Mouse (Mus musculus) erythroblast, embryonic 14.5 days (primary cell): ENCODE data around the gene Zfp989. TPM values are rescaled to one million over a fixed set of nuclear protein-coding genes. Genes with fewer than 3 reads are reported as not detected.
"Not testable (repeated sequence)": the region's sequence is repeated elsewhere in the genome, so short reads cannot be mapped to it uniquely, and the experiment has no call there.

Experiments
- H3K27me3 ChIP-seq: 2 replicates; pipeline ENCODE4 v1.6.1; 2012; ENCODE audit warnings: inconsistent platforms; ENCODE audit not compliant: control insufficient read depth
- H3K36me3 ChIP-seq: 2 replicates; pipeline ENCODE4 v1.6.1; 2012; ENCODE audit warnings: mild to moderate bottlenecking, inconsistent platforms; ENCODE audit not compliant: control insufficient read depth
- H3K4me1 ChIP-seq: 2 replicates; pipeline ENCODE4 v1.6.1; 2012; ENCODE audit warnings: inconsistent platforms; ENCODE audit not compliant: control insufficient read depth
- H3K4me3 ChIP-seq: replicated peaks from 2 replicates; pipeline ENCODE3; 2012; ENCODE audit warnings: moderate library complexity, mild to moderate bottlenecking, inconsistent platforms
- H3K9me3 ChIP-seq: 2 replicates; pipeline ENCODE4 v1.6.1; 2012; ENCODE audit warnings: low read length, inconsistent platforms, mixed read lengths; ENCODE audit not compliant: control insufficient read depth
- GATA1 ChIP-seq: IDR thresholded peaks from 2 replicates; pipeline ENCODE4 v1.6.1; 2012; ENCODE audit warnings: low read length, inconsistent platforms, mixed read lengths
- TAL1 ChIP-seq: IDR thresholded peaks from 3 replicates; pipeline ENCODE4 v1.6.1; 2012; ENCODE audit warnings: low read length, inconsistent platforms, mixed read lengths
- polyA plus RNA-seq: library from polyadenylated mRNA; stranded (reverse); fragments of >175 nt; gene quantifications from 2 replicates; pipeline ENCODE4 v1.2.3, GENCODE M21; 2012

Gene Zfp989
- 0.03 TPM in 1 of 2 replicates, not detected in the other for polyA plus RNA-seq

DNA sequence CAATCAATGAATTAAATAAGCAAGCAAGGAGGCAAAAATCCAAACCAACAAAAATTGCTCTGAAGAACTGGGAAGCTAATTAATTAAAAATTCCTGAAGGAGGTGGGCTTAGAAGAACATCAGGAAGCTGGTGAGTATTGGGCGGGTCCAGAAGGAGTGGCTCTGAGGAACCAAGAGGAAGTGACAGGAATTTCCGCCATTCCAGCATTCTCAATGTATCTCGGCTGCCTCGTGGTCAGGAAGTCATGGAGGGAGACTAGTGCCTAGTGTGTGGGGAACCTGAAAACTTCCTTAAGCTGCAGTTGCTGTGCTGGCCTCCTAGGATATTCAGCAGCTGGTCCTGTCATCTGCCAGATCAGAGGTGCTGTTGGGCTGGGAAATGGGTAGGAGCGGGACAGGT lies at the start of gene Zfp989:
Gene Zfp989 (plus strand): TSS at position 220 of the 400 bp plus-strand sequence.
- H3K36me3 ChIP-seq, H3K27me3 ChIP-seq, H3K4me1 ChIP-seq, H3K4me3 ChIP-seq, H3K9me3 ChIP-seq: not testable (repeated sequence)

DNA sequence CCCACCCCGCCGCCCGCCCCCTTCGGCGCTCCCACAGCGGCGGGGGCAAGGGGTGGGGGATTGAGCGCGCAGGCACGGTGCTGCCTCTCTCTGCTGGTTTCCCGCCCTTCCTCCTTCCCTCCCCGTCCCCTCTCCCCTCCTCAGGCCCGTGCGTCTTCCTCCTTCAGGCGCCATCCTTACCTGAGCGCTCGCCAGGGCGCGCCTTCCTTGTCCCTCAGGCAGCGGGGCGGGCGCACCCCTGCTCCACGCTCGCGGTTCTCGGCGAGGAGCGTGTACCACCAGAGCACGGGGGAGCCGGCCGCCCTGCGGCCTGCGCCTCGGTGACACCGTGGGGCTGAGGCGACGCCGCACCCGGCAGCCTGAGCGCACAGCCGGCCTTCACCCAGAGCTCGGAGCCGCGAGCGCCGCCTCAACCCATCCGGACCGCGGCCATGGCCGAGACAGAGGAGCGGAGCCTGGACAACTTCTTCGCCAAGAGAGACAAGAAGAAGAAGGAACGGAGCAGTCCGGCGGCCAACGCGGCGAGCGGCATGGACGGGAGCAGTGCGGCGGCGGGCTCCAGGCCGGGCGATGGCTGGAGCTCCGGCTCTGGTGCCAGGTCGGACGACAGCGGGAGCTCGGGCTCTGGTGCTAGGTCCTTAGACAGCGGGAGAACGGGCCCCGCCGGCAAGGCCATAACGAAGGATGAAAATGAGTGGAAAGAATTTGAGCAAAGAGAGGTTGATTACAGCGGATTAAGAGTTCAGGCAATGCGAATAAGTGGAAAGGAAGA lies 39.3 kb upstream of the Zfp989 start:
- peaks cover 3% of the 10 kb centered on the region for H3K9me3 ChIP-seq
- peak overlapping the region; percentile 40 for H3K4me3 ChIP-seq
- no peaks in the 10 kb centered on the region for H3K36me3 ChIP-seq
- H3K27me3 ChIP-seq, result no peaks in the 10 kb centered on the region
- no peaks in the 10 kb centered on the region for H3K4me1 ChIP-seq
- TF ChIP-seq TAL1 (no peak), GATA1 (no peak)

DNA sequence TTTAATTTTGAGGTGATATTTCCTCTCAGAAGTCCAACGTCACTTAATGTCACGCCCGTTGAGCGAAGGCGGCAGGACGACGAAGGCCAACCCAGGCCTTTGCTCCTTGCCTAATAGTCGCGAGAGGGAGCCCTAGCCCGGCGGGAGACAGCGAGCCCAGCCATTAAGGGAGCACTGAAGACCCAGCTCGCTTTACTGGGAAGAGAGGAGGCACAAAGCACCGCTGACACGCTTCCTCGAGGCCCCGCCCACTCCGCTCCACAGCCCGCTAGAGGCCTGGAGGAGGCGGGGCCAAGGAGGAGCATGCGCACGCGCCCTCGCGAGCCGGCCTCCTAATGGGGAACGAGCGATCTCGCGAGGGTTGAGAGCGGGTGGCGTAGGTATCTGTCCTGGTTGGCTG lies 30.1 kb upstream of the Zfp989 start:
- H3K36me3 ChIP-seq, H3K27me3 ChIP-seq, H3K9me3 ChIP-seq, H3K4me1 ChIP-seq, H3K4me3 ChIP-seq: not testable (repeated sequence)

DNA sequence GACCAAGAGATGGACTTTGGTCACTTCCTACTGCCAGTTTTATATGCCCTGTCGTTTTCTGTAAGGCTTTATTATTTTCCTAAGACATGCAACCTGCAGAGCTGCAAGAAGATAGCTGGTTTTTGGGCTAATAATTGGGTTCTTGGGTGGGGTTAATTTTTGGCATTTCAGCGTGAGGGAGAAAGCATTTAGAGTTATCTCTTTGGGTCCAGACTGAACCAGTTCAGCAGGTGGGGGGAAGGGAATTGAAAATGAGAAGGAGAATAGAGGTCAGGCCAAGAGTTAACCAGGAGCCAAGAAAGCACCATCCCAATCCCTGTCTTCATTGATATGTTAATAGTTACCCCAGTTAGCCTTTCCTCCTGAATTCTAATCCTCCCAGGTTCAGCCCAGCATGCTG lies 4.8 kb downstream of the Zfp989 start:
- H3K36me3 ChIP-seq, H3K9me3 ChIP-seq, H3K4me1 ChIP-seq, H3K27me3 ChIP-seq, H3K4me3 ChIP-seq: not testable (repeated sequence)

DNA sequence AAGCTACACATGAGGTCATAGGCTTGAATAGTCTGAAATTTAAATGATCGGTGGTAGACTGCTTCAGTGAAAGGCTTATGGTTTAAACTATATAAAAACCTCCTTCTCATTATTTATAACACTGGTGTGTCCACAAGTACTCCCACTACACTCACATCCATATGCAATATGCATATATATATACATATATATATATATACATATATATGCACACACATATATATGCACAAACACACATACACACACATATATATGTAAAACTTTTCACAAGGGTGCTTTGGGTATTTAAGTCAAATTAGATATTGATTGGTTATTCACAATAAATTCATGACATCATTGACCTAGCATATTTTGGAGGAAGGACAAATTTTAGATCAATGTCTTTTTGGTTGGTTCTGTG lies 46.6 kb downstream of the Zfp989 start:
- not testable (repeated sequence) for H3K9me3 ChIP-seq, H3K4me1 ChIP-seq, H3K36me3 ChIP-seq, H3K4me3 ChIP-seq, H3K27me3 ChIP-seq

DNA sequence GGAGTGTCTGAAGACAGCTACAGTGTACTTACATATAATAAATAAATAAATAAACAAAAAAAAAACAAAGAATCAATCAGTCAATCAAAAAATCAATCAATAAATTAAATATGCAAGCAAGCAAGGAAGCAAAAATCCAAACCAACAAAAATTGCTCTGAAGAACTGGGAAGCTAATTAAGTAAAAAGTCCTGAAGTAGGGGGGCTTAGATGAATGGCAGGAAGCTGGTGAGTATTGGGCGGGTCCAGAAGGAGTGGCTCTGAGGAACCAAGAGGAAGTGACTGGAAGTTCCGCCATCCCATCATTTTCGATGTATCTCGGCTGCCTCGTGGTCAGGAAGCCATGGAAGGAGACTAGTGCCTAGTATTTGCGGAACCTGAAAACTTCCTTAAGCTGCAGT lies 49.8 kb downstream of the Zfp989 start, which contains the start of gene Rex2:
Gene Rex2 (plus strand): TSS at position 301 of the 400 bp plus-strand sequence.
- not testable (repeated sequence) for H3K27me3 ChIP-seq, H3K4me1 ChIP-seq, H3K36me3 ChIP-seq, H3K4me3 ChIP-seq, H3K9me3 ChIP-seq

DNA sequence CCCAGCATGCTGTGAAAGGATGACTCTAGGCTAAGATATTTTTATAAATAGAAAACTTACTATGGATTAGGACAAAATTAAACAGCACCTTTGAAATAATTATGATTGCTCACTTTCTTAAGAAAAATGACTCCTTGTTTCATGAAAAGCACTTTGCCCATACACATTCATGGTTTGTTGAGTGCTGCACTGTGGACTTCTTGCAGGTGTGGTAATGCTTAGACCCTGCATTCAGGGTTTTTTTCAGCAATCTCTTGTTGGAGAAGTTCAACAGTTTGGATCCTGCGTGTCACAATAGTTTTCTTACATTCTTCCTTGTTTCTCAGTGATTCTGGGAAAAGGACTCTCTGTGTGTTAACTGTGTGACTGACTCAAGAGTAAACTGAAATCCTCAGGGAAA lies 54.6 kb downstream of the Zfp989 start:
- not testable (repeated sequence) for H3K9me3 ChIP-seq, H3K36me3 ChIP-seq, H3K27me3 ChIP-seq, H3K4me3 ChIP-seq, H3K4me1 ChIP-seq

DNA sequence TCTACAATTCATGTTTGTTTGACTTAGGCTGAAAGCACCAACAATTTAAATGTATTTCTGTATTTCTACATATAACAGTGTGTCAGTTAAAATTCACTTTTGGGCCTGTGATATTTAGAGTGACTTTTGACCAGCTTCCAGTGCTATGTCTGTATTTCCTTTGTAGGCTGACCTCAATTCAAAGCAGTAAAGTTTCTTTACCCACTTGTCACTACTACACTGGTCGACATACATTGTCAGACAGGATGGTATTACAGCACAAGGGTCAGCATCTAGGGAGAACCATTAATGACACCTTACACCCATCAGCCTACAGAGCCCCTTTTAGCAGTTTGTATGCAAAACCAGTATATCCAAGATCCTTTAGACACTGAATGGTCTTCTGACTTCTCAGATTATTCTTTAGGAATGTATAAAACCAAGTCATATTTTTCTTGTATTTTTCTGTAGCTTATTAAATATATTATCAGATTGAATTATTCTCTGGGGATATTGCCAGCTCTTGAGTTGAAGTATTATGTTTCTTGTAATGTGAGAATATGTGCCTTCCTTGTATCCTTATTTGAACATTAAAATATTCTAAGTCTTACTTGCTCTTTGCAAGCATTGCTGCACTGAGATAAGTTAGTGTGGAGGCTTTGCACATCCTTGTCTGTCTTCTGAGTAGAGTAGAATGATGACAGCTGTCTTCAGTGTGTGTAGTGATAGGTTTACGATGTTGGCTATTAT lies 59.7 kb downstream of the Zfp989 start:
- not testable (repeated sequence) for H3K27me3 ChIP-seq, H3K4me1 ChIP-seq, H3K36me3 ChIP-seq, H3K4me3 ChIP-seq, H3K9me3 ChIP-seq

Other genes with a start within 250 kb of the Zfp989 start
- gene Gm21411, start 62.4 kb upstream of the Zfp989 start, polyA plus RNA-seq, result not detected in 2 replicates
- not detected in 2 replicates for gene Rex2, start 49.9 kb downstream of the Zfp989 start, polyA plus RNA-seq
- not detected in 2 replicates for gene Zfp991, start 160.1 kb downstream of the Zfp989 start, polyA plus RNA-seq